Mouse (Mus musculus) embryonic facial prominence, embryonic 11.5 days (tissue): ENCODE measurements at regions not wholly inside any gene's neighbourhood (a gene's known extent, or its start where the extent isn't known, plus 50 kb on each side); places are given as distances from the start of the nearest gene placed in this dataset.

Source experiments
- ATAC-seq: fragments of 200-750 bp; cut with Nextera tagmentation; replicated peaks from 2 replicates; pipeline ENCODE4 v1.8.0; 2017; ENCODE audit warnings: low read depth; ENCODE audit not compliant: insufficient number of reproducible peaks, low FRiP score, low TSS enrichment
- DNase-seq: peaks from one replicate; pipeline ENCODE4 v3.0.0-alpha.2; 2015; ENCODE audit warnings: low spot score
- H3K27ac ChIP-seq: fragments of 300-500 bp; sonication (generic); replicated peaks from 2 replicates; pipeline ENCODE4 v1.5.1; 2014; ENCODE audit warnings: mild to moderate bottlenecking, low read depth, low read length, control low read depth
- H3K27me3 ChIP-seq: fragments of 300-500 bp; sonication (generic); 2 replicates; pipeline ENCODE4 v1.6.1; 2014; ENCODE audit warnings: mild to moderate bottlenecking, low read length, moderate library complexity, mixed read lengths; ENCODE audit not compliant: control insufficient read depth, insufficient read depth
- H3K36me3 ChIP-seq: fragments of 300-500 bp; sonication (generic); replicated peaks from 2 replicates; pipeline ENCODE4 v1.6.1; 2014; ENCODE audit warnings: low read depth, mild to moderate bottlenecking, low read length, moderate library complexity, mixed read lengths; ENCODE audit not compliant: control insufficient read depth, insufficient read depth
- H3K4me1 ChIP-seq: fragments of 300-500 bp; sonication (generic); 2 replicates; pipeline ENCODE4 v1.6.1; 2014; ENCODE audit warnings: low read length, mixed read lengths; ENCODE audit not compliant: control insufficient read depth, insufficient read depth
- H3K4me2 ChIP-seq: fragments of 300-500 bp; sonication (generic); 2 replicates; pipeline ENCODE4 v1.6.1; 2014; ENCODE audit warnings: low read depth, mild to moderate bottlenecking, control low read depth, low read length, moderate library complexity
- H3K4me3 ChIP-seq: fragments of 300-500 bp; sonication (generic); 2 replicates; pipeline ENCODE4 v1.5.1; 2014; ENCODE audit warnings: low read depth, low read length, control low read depth
- H3K9ac ChIP-seq: fragments of 300-500 bp; sonication (generic); replicated peaks from 2 replicates; pipeline ENCODE4 v1.6.1; 2014; ENCODE audit warnings: mild to moderate bottlenecking, control low read depth, low read length
- H3K9me3 ChIP-seq: fragments of 300-500 bp; sonication (generic); replicated peaks from 2 replicates; pipeline ENCODE4 v1.6.1; 2016; ENCODE audit warnings: mild to moderate bottlenecking, low read length, inconsistent platforms, mixed read lengths; ENCODE audit not compliant: control insufficient read depth
- WGBS: fragments of 180-500 bp; shearing (Covaris S2); extraction: QIAGEN DNeasy Blood & Tissue Kit; methylation state at CpG from one replicate; pipeline ENCODE4 v1.1.7; 2014; 5-methylcytosine and 5-hydroxymethylcytosine counted together

DNA sequence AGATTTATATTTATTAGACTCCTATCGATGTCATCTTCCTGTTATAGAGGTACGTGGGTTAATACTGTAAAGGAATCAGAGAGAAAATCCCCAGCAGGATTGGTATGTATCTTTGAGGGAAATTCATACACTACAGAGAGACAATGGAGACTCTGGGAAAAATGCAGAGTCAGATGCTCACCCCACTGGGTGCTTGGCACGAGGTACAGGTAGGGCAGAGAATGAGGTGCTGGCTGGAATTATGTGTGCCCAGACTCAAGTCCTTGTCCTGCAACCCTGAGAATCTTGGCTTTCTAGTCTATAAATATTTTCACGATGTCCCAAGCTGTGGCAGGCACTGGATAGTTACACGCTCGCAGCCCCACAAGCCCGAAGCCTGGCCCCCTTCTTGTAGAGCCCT is 57.8 kb upstream of the Cry1 start:
- Histone ChIP-seq H3K9me3 (no peaks in the 10 kb centered on the region), H3K9ac (no peak overlapping the region), H3K4me3 (no peak overlapping the region), H3K27ac (no peak overlapping the region), H3K4me1 (no peaks in the 10 kb centered on the region), H3K36me3 (no peaks in the 10 kb centered on the region), H3K4me2 (no peak overlapping the region), H3K27me3 (no peaks in the 10 kb centered on the region)
- 88% methylated on average over 7 of the region's 7 CpGs for WGBS
- DNase-seq: no peak
- no peak for ATAC-seq

DNA sequence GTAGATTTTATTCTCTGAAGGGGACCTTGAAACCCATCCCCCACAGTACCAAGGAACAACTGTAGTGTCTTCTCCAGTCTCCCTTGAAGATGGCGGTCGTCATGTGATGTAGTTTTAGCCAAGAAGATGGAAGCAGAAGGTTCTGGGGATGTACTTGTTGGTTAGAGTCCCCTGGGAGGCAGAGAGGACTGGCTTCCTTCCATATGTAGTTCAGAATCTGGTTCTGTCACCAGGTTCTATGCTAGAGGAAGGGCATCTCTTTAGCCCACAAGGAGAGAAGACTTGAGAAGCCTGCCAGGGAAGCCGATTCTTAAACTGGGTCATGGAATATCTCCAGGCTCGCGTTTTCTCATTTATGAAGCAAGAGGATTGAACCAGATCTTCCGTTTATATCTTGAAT is 58.7 kb upstream of the Cry1 start:
- H3K36me3 ChIP-seq: no peaks in the 10 kb centered on the region
- H3K4me1 ChIP-seq: no peaks in the 10 kb centered on the region
- H3K9ac ChIP-seq: no peak overlapping the region
- 87% methylated on average over 6 of the region's 6 CpGs for WGBS
- H3K9me3 ChIP-seq: no peaks in the 10 kb centered on the region
- H3K4me3 ChIP-seq: no peak overlapping the region
- ATAC-seq (no peak), DNase-seq (no peak)
- no peak overlapping the region for H3K27ac ChIP-seq
- no peak overlapping the region for H3K4me2 ChIP-seq
- no peaks in the 10 kb centered on the region for H3K27me3 ChIP-seq

DNA sequence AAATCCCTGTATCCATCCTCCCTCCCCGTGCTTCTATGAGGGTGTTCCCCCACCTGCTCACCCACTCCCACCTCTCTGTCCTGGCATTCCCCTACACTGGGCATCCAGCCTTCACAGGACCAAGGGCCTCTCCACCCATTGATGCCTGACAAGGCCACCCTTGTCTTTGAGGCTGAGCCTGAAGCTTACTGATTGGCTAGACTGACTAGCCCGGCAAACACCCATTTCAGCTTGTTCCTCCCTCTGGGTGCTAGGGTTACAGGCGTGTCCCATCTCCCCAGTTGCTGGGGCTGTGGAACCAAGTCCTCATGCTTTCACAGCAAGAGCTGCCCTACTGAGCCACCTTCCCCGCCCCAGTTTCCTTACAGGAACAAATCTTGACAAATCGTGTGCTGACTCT is 80.9 kb upstream of the Cry1 start:
- no peaks in the 10 kb centered on the region for H3K36me3 ChIP-seq
- no peak overlapping the region for H3K9ac ChIP-seq
- ATAC-seq (no peak), DNase-seq (no peak)
- WGBS: 43% methylated on average over 5 of the region's 5 CpGs
- no peaks in the 10 kb centered on the region for H3K9me3 ChIP-seq
- no peak overlapping the region for H3K4me2 ChIP-seq
- H3K4me1 ChIP-seq: no peaks in the 10 kb centered on the region
- no peak overlapping the region for H3K4me3 ChIP-seq
- H3K27ac ChIP-seq: no peak overlapping the region
- no peaks in the 10 kb centered on the region for H3K27me3 ChIP-seq

GRCm38 (mm10) chr10:85266148-85266547 is 81.3 kb upstream of the Cry1 start:
- WGBS: 42% methylated on average over 10 of the region's 10 CpGs
- H3K27ac ChIP-seq: no peak overlapping the region

DNA sequence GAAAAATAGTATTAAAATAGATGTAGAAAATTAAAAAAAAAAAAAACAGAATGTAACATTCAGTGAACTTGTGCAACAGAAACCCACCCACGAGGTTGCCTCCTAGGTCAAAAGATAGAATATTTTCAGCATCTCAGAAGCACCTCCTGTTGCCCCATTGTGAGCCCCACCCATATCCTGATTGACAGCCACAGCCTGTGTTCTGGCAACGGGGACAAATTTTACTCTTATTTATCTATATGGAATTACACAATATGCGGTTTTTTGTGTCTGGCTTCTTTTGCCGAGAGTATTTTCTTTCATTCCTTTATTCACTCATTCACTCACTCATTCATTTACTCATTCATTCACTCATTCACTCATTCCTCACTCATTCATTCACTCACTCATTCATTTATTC is 81.9 kb upstream of the Cry1 start:
- Histone ChIP-seq H3K27ac (no peak overlapping the region), H3K27me3 (no peaks in the 10 kb centered on the region), H3K9ac (no peak overlapping the region), H3K4me1 (no peaks in the 10 kb centered on the region), H3K36me3 (no peaks in the 10 kb centered on the region), H3K4me3 (no peak overlapping the region), H3K9me3 (no peaks in the 10 kb centered on the region), H3K4me2 (no peak overlapping the region)
- no peak for DNase-seq
- 85% methylated on average over 4 of the region's 4 CpGs for WGBS
- ATAC-seq: no peak

More at GRCm38 (mm10) chr10:85266148-85266547, 81.3 kb upstream of the Cry1 start:
- Histone ChIP-seq H3K4me3 (no peak overlapping the region), H3K4me2 (no peak overlapping the region), H3K36me3 (no peaks in the 10 kb centered on the region), H3K9ac (no peak overlapping the region), H3K27me3 (no peaks in the 10 kb centered on the region), H3K9me3 (no peaks in the 10 kb centered on the region), H3K4me1 (no peaks in the 10 kb centered on the region)
- ATAC-seq: no peak
- DNase-seq: no peak

DNA sequence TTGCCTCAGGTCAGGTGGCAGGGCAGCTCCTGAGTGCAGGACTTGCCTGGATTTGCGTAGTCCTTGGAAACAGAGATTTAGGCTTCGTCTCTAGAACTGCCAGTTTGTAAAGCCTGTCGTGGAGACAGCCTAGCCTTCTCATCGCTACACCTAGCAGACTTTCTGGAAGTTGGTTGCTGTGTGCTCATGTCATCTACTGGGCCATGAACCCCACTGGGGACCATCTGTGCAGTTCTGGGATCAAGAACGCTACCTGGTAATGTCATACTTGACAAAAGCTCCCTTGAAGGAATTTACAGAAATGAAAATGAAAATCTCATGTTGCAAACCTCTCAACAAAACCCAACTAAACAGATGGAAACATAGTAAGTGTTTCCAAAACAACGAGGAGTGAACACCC is 85.3 kb upstream of the Cry1 start:
- H3K36me3 ChIP-seq: no peaks in the 10 kb centered on the region
- H3K27ac ChIP-seq: no peak overlapping the region

DNA sequence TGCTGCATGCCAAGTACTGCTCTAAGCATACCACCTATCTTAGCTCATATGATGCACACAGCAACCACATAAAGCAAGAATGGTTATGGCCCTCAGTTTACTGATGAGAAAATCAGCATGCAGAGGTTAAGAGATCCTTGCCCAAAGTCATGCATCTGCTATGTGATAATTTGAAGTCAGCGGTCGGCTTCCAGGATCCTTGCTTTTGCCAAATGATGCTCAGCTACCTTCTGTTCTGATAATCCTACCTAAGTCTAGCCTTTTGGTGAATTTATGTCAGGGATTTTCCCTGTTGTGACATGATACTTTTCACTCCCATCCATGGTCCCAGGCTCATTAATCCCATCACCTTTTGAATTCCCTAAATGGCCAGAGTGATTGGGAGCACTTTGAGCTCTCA is 91.9 kb upstream of the Cry1 start:
- Histone ChIP-seq H3K4me1 (no peaks in the 10 kb centered on the region), H3K36me3 (no peaks in the 10 kb centered on the region), H3K27ac (no peak overlapping the region), H3K9ac (no peak overlapping the region), H3K4me2 (no peak overlapping the region), H3K27me3 (no peaks in the 10 kb centered on the region), H3K9me3 (no peaks in the 10 kb centered on the region), H3K4me3 (no peak overlapping the region)
- 89% methylated on average over 2 of the region's 2 CpGs for WGBS
- ATAC-seq (no peak), DNase-seq (no peak)

More for the DNA sequence above, 85.3 kb upstream of the Cry1 start:
- no peak for ATAC-seq
- Histone ChIP-seq H3K27me3 (no peaks in the 10 kb centered on the region), H3K4me1 (no peaks in the 10 kb centered on the region), H3K9ac (no peak overlapping the region), H3K4me3 (no peak overlapping the region), H3K9me3 (no peaks in the 10 kb centered on the region), H3K4me2 (no peak overlapping the region)
- WGBS: 71% methylated on average over 6 of the region's 6 CpGs
- DNase-seq: no peak

DNA sequence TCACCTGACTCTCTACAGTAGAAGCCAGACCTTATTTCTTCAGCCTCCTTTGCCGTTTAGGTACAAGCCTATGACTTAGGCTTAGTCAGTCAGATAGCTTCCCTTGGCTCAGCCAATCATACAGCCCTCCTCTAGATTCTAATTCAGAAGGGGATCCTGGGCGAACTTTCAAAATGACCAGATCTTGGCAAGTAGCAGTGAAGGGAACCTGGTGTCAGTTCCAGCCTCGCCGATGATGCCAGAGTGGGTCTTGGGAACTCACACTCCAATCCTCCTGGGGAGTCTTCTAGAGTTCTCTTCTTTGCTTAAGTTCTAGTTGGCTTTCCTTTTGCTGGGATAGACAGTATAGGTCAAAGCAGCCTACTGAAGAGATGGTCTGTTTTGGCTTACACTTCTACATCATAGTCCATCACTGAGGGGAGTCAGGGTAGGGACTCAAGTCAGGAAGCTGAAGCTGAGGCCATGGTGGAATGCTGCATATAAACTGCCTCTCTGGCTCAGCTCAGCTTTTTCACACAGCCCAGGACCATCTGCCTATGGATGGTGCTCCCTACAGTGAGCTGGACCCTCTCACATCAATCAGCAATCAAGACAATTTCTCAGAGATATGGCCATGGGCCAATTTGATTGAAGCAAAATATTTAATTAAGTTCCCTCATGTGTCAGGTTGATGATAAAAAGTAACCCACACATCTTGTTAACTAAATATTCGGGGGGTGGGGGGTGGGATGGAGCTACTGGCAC is 94.7 kb upstream of the Btbd11 start:
- Histone ChIP-seq H3K4me3 (no peak overlapping the region), H3K9ac (no peak overlapping the region), H3K36me3 (no peaks in the 10 kb centered on the region), H3K27ac (no peak overlapping the region), H3K9me3 (no peaks in the 10 kb centered on the region), H3K27me3 (no peaks in the 10 kb centered on the region), H3K4me2 (no peak overlapping the region), H3K4me1 (no peaks in the 10 kb centered on the region)
- DNase-seq: no peak
- no peak for ATAC-seq
- WGBS: 84% methylated on average over 5 of the region's 5 CpGs
